Mouse (Mus musculus) ES-CJ7 (cell line): ENCODE measurements around the gene Mtch2.
"Not testable (repeated sequence)": the region's sequence is repeated elsewhere in the genome, so short reads cannot be mapped to it uniquely, and the experiment has no call there.

ENCODE experiments used
- DNase-seq: peaks from one replicate; pipeline ENCODE4 v3.0.0; 2011; ENCODE audit warnings: low read depth, low spot score

The Mtch2 gene

GRCm38 (mm10) chr2:90864184-90864583, 17.2 kb downstream of the Mtch2 start:
- DNase-seq = no peak

DNA sequence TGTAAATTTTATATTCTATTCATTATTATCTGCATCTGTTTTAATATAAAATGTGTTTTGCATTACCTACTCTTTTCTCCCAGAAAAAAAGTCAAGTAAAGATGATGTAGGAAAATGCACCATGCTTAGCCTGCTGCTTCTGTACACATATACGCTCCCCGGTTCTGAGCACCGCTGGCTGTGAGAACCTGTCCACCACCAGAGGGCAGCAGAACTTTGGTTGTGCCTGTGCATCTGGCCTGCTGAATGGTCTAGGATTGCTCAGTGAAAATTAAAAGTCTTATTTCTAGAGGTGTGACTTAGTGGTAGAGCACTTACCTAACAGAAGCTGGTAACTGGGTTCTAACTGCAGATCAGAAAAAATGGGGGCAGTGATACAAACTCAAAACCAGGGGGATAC, 19.6 kb downstream of the Mtch2 start:
- DNase-seq = peak; percentile 72

- no peak for DNase-seq
Measured at GRCm38 (mm10) chr2:90870136-90870601, 23.2 kb downstream of the Mtch2 start.

DNA sequence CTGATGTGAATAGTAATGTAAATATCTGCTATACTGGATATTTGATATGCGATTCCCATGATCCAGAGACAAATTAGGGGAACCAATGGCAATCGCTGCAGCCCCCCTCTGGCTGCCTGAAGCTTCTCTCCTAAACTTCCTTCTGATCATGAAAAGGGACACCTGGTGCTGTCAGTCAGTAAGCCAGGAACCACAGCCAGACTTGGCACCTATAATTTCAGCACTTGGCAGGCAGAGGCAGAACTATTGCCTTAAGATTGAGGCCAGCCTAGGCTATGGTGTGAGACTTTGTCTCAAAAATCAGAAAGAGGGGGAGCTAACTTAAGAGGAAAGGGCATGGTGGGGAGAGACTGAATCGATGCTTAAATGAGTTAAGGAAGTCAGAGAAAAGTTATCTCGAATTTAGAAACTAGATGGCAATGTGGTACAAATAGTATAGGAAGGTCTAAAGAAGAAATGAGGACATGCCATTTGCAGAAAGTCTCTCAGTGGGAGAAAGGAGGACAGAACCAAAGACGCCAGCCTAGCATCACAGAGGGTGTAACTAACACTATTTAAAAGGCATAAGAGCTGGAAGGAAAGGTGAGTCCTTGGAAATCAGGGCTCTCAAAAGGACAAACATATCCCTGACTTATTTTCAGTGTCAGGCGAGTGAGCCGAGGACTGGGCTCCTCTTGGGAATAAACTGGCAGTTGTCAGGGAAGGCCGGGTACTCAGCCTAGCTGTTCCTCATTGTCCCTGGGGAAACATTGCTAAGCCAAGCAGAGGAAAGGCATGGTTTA, 24.4 kb downstream of the Mtch2 start:
- DNase-seq = no peak

GRCm38 (mm10) chr2:90874025-90874424, 27.1 kb downstream of the Mtch2 start:
- no peak for DNase-seq

- no peak for DNase-seq
Measured at GRCm38 (mm10) chr2:90875239-90875638, 28.3 kb downstream of the Mtch2 start.

- DNase-seq = no peak
Measured at GRCm38 (mm10) chr2:90877584-90878259, 30.8 kb downstream of the Mtch2 start.

- DNase-seq = no peak
Measured at GRCm38 (mm10) chr2:90879419-90879818, 32.5 kb downstream of the Mtch2 start.

DNA sequence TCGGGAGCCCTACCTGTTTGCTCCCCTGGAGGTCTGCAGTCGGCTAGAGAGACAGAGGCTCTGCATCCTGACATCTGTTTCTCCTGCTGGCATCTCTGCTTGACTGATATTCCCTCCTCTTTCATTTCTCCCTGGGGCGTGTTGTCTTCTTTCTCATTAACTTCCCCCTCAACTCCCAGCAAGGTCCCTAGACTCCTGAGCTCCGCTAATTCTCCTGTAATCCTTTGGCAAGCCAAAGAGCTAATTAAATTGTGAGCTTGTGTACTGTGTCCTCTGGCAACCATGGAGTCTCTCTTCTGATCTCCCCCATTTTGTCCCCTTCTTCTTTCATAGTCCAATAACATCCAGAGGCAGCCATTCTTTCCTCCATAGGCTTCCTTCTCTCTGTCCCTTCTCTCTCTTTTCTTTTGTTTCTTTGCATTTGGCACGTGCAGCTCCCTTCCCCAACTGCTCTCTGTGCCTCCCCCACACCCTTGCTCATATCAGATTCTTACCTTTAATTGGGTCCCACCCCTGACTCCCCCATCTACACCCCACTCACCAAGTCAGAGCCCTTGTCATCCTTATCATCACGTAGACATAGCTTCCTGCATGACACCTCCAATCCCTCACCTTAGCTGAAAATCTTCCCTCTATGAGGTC, 33.3 kb downstream of the Mtch2 start:
- no peak for DNase-seq

DNA sequence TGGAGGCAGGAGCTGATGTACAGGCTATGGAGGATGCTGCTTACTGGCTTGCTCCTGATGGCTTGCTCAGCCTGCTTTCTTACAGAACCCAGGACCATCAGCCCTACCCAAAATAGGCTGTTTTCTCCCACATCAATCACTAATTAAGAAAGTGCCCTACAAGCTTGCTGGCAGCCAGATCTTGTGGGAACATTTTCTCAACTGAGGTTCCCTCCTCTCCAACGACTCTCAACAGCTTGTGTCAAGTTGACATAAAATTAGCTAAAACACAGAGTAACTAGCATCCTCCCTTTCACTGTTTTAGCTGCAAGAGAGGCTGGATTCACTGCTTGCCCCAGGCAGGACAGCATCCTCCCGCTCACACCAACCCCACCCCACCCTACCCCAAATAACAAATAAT, 34.9 kb downstream of the Mtch2 start:
- DNase-seq = no peak

GRCm38 (mm10) chr2:90885218-90886041, 38.5 kb downstream of the Mtch2 start, which contains the start of gene C1qtnf4:
Gene C1qtnf4 (plus strand): TSS chr2:90885860.
- peak; percentile 26 for DNase-seq

DNA sequence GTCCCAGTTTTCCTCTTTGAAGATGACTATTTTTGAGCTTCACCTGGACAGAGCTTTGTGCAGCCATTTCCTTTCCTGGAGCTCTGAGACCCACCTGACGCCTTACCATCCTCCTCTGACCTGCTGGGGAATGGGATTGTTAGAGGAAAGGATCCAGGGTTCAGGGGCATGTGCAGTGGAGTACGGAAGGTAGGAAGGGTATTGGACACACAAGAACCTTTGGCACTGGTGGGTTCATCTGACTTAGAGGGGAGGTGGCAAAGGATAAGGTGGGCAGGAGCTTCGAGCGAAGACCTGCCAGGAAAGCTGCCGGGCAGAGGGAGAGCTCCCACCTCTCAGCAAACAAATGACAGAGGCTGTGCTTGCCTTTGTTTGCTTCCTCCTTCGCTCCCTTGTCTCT, 39.5 kb downstream of the Mtch2 start:
- DNase-seq = no peak

DNA sequence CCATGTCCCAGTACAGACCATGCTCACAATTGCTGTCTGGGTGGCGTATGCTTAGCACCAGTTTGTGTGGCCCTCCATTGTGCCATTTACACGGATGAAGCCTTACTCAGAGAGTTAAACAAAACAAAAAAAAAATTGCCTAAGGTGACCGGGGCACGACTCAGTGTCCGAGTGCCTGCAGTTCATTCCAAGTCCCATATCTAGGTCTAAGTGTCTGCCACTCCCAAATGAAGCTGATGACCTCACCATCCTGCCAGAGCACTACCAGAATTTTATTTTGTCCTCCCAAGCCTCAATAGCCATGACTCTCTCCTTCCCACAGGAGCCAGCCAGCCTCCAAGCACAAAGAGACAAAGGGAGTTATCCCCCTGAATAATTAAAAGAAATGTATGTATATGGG, 40.7 kb downstream of the Mtch2 start:
- no peak for DNase-seq

- DNase-seq = peak; percentile 58
Measured at GRCm38 (mm10) chr2:90889550-90890548, 42.9 kb downstream of the Mtch2 start.

GRCm38 (mm10) chr2:90893673-90894298, 46.8 kb downstream of the Mtch2 start:
- DNase-seq = no peak

DNA sequence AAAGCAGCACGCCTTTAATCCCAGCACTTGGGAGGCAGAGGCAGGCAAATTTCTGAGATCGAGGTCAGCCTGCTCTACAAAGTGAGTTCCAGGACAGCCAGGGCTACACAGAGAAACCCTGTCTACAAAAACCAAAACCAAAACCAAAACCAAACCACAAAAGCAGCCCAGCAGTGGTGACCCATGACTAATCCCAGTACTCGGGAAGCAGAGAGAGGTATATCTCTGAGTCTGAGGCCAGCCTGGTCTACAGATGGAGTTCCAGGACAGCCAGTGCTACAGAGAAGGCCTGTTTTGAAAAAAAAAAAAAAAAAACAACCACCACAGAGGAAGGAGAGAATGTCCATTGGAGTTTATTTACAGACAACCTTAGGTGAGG, 47.3 kb downstream of the Mtch2 start:
- not testable (repeated sequence) for DNase-seq

- DNase-seq = no peak
Measured at GRCm38 (mm10) chr2:90903398-90903797, 56.4 kb downstream of the Mtch2 start.

- peak; percentile 95 for DNase-seq
Measured at GRCm38 (mm10) chr2:90904076-90904855, 57.3 kb downstream of the Mtch2 start, which contains the start of the genes Kbtbd4 and Ndufs3. Gene Kbtbd4 (plus strand): TSS chr2:90904740. Gene Ndufs3 (minus strand): TSS chr2:90904827.

GRCm38 (mm10) chr2:90904856-90905224, 57.9 kb downstream of the Mtch2 start:
- no peak for DNase-seq
